In the genomic region with DNA sequence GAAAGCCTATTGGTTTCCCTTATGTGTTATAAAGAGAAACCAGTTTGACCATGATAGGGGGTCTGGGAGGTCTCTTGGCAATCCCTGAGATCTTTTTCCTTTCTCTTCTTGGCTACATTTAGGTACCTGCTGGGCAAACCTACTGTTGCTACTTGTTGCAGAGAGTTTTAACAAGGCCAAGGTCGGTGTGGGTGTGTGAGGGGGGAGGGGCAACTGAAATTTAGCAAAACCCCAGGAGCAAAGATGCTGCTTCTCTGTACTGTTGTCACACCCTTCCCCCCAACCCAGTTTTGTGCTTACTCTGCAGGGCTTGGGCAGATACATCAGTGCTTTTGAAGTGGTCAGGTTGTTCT, we compare ENCODE assay signal across 23 mouse cellular contexts.
DNase-seq lines count a peak whose midpoint lies in the region; ATAC-seq lines count a peak whose summit lies in the region.
"Had no signal": no experiment of that assay in that cellular context is flagged by ENCODE, and none has a peak within 500 bp of the region (broad histone marks: within the 10 kb centered on the region; RNA-seq: fewer than 3 reads in every experiment).

No protein-coding gene starts in this region.

- no peak overlapping the region for H3K27ac ChIP-seq in hindbrain, embryonic 11.5 days (ENCODE audit: low read depth, low read length)
- H3K27ac ChIP-seq in hindbrain, embryonic 12.5 days, result no peak overlapping the region
- H3K27ac ChIP-seq: embryonic facial prominence, embryonic 13.5 days; gastrocnemius, adult 2 months; heart, embryonic 15.5 days; hindbrain, postnatal 0 days; liver, embryonic 13.5 days; midbrain, embryonic 12.5 days; stomach, postnatal 0 days had no signal

- WGBS in hindbrain, embryonic 11.5 days, result 8% methylated on average over 1 of the region's 1 CpGs
- 13% methylated on average over 1 of the region's 1 CpGs for WGBS in hindbrain, embryonic 12.5 days

- no peaks in the 10 kb centered on the region for H3K4me1 ChIP-seq in hindbrain, embryonic 11.5 days (replicated peaks; ENCODE audit: control insufficient read depth, insufficient read depth, low read length)
- H3K4me1 ChIP-seq in hindbrain, embryonic 12.5 days, result peaks cover 12% of the 10 kb centered on the region
- H3K4me1 ChIP-seq: embryonic facial prominence, embryonic 13.5 days; heart, embryonic 15.5 days; liver, embryonic 13.5 days had no signal

- no peak overlapping the region for H3K4me2 ChIP-seq in hindbrain, embryonic 11.5 days (replicated peaks; ENCODE audit: low read depth, low read length)
- H3K4me2 ChIP-seq in hindbrain, embryonic 12.5 days (replicated peaks), result no peak overlapping the region
- H3K4me2 ChIP-seq: embryonic facial prominence, embryonic 13.5 days; heart, embryonic 15.5 days; liver, embryonic 13.5 days; midbrain, embryonic 12.5 days had no signal

- peak; percentile 48; the same call in 1 of the 2 replicates for ATAC-seq in hindbrain, embryonic 11.5 days (ENCODE audit: low FRiP score)
- ATAC-seq in hindbrain, embryonic 12.5 days (ENCODE audit: low FRiP score), result no peak
- ATAC-seq: intestine, embryonic 16.5 days had no signal

- H3K4me3 ChIP-seq in hindbrain, embryonic 11.5 days (ENCODE audit: low read depth, low read length), result no peak overlapping the region
- no peak overlapping the region for H3K4me3 ChIP-seq in hindbrain, embryonic 12.5 days
- H3K4me3 ChIP-seq: embryonic facial prominence, embryonic 13.5 days; erythroblast, embryonic 14.5 days; gastrocnemius, adult 2 months; heart, embryonic 15.5 days; liver, embryonic 13.5 days; midbrain, embryonic 12.5 days had no signal

- H3K9ac ChIP-seq in hindbrain, embryonic 11.5 days (ENCODE audit: low read depth, low read length), result no peak overlapping the region
- H3K9ac ChIP-seq in hindbrain, embryonic 12.5 days, result no peak overlapping the region
- H3K9ac ChIP-seq: embryonic facial prominence, embryonic 13.5 days; heart, embryonic 15.5 days; liver, embryonic 13.5 days; midbrain, embryonic 12.5 days had no signal

- H3K27me3 ChIP-seq in hindbrain, embryonic 11.5 days (ENCODE audit: control insufficient read depth, insufficient read depth, low read length), result no peaks in the 10 kb centered on the region
- no peaks in the 10 kb centered on the region for H3K27me3 ChIP-seq in hindbrain, embryonic 12.5 days
- H3K27me3 ChIP-seq: embryonic facial prominence, embryonic 13.5 days; heart, embryonic 15.5 days; liver, embryonic 13.5 days; midbrain, embryonic 12.5 days had no signal

- no peaks in the 10 kb centered on the region for H3K36me3 ChIP-seq in hindbrain, embryonic 11.5 days (ENCODE audit: control insufficient read depth, insufficient read depth, low read length)
- H3K36me3 ChIP-seq in hindbrain, embryonic 12.5 days, result no peaks in the 10 kb centered on the region
- H3K36me3 ChIP-seq: embryonic facial prominence, embryonic 13.5 days; heart, embryonic 15.5 days; liver, embryonic 13.5 days; midbrain, embryonic 12.5 days had no signal

- DNase-seq in cerebellum, postnatal 14 days, result peak; percentile 41 to 64
- DNase-seq in cerebellum, postnatal 4 days (ENCODE audit: low spot score in 2 of 2), result no peak
- DNase-seq in hindbrain, embryonic 11.5 days (ENCODE audit: low spot score), result no peak
- peak; percentile 3 for DNase-seq in testis, postnatal 14 days (ENCODE audit: low spot score)
- no peak for DNase-seq in testis, postnatal 10 days (ENCODE audit: low spot score)
- DNase-seq in urinary bladder, postnatal 14 days (ENCODE audit: low spot score), result no peak
- DNase-seq: adrenal gland, postnatal 25 days; gastrocnemius, adult 2 months; heart, postnatal 36 days; kidney, adult 9 months; kidney, postnatal 14 days; liver, embryonic 13.5 days; lung, adult 2 months; lung, postnatal 14 days; right cerebral cortex, postnatal 14 days had no signal

- H3K9me3 ChIP-seq in hindbrain, embryonic 11.5 days (ENCODE audit: control insufficient read depth, low read length), result no peaks in the 10 kb centered on the region
- H3K9me3 ChIP-seq in hindbrain, embryonic 12.5 days (replicated peaks), result no peaks in the 10 kb centered on the region
- H3K9me3 ChIP-seq: embryonic facial prominence, embryonic 13.5 days; heart, embryonic 15.5 days; liver, embryonic 13.5 days; midbrain, embryonic 12.5 days had no signal

Comparison
In these comparisons a context has a peak if more than half of its experiments do, and no peak if none do; other contexts are left out.
1. DNase-seq: peak in cerebellum, postnatal 14 days (2 of 2) and testis, postnatal 14 days (single experiment); none in cerebellum, postnatal 4 days (0 of 2), hindbrain, embryonic 11.5 days (single experiment), testis, postnatal 10 days (single experiment) and urinary bladder, postnatal 14 days (single experiment).